Mouse (Mus musculus) kidney, adult 2 months (tissue): ENCODE measurements around the gene Grin3b. TPM values are rescaled to one million over a fixed set of nuclear protein-coding genes. Genes with fewer than 3 reads are reported as not detected.

Experiments used
- DNase-seq: peaks from one replicate; pipeline ENCODE4 v3.0.0; 2021
- H3K27ac ChIP-seq: fragments of 200-500 bp; 2 replicates; pipeline ENCODE4 v1.5.1; 2012; ENCODE audit warnings: low read depth, low read length, control low read depth, inconsistent platforms; ENCODE audit not compliant: insufficient read depth
- H3K27me3 ChIP-seq: fragments of 200-500 bp; replicated peaks from 2 replicates; pipeline ENCODE4 v1.6.1; 2012; ENCODE audit warnings: mild to moderate bottlenecking, moderate library complexity, low read length, inconsistent platforms; ENCODE audit not compliant: control insufficient read depth, insufficient read depth
- H3K36me3 ChIP-seq: fragments of 200-500 bp; 2 replicates; pipeline ENCODE4 v1.6.1; 2012; ENCODE audit warnings: mild to moderate bottlenecking, moderate library complexity, low read length, inconsistent platforms; ENCODE audit not compliant: control insufficient read depth, insufficient read depth
- H3K4me1 ChIP-seq: fragments of 200-500 bp; 2 replicates; pipeline ENCODE4 v1.6.1; 2011; ENCODE audit warnings: low read length; ENCODE audit not compliant: control insufficient read depth, insufficient read depth
- H3K4me3 ChIP-seq: fragments of 200-500 bp; 2 replicates; pipeline ENCODE4 v1.5.1; 2011; ENCODE audit warnings: mild to moderate bottlenecking, low read depth, low read length, control low read depth; ENCODE audit not compliant: insufficient read depth
- CTCF ChIP-seq: fragments of 200-500 bp; conservative IDR thresholded peaks from 2 replicates; pipeline ENCODE4 v1.5.1; 2011; ENCODE audit warnings: low read depth, mild to moderate bottlenecking, control low read depth, low read length, moderate library complexity, mixed read lengths; ENCODE audit not compliant: insufficient read depth, insufficient read length
- POLR2A ChIP-seq: fragments of 200-500 bp; IDR thresholded peaks from one replicate; pipeline ENCODE4 v1.6.1; 2011; ENCODE audit warnings: low read depth, low read length, control low read depth
- WGBS: fragments of 180-500 bp; shearing (Covaris S2); methylation state at CpG from one replicate; pipeline ENCODE4 v1.1.7; 2018; 5-methylcytosine and 5-hydroxymethylcytosine counted together
- polyA plus RNA-seq: library from polyadenylated mRNA; depleted of rRNA; stranded (reverse); fragments of >200 nt; gene quantifications from 2 replicates; pipeline ENCODE4 v1.2.3, GENCODE M21; 2012

Gene Grin3b
- polyA plus RNA-seq, 1 experiment: 1.6 TPM

DNA sequence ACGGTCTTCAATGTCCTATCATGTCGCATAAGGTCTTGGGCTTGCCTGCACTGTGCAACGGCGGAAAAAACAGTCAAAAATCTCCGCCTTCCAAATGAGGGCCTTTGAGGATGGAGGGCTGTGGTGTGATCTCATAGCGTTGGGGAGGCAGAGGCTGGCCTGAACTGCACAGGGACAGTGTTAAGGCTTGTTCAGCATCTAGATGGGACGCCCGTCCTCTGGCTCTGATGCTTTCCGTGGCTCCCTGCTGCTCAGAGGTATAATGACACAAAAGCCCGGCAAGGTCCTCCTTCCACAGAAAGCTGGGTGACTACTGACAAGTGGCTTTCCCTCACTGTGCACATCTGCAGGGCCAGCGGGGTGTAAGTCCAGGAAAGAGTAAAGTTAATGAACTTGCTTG, 49.7 kb downstream of the Grin3b start:
- Histone ChIP-seq H3K36me3 (no peaks in the 10 kb centered on the region), H3K4me3 (no peak overlapping the region), H3K27me3 (no peaks in the 10 kb centered on the region), H3K27ac (no peak overlapping the region), H3K4me1 (no peaks in the 10 kb centered on the region)
- WGBS: 63% methylated on average over 11 of the region's 11 CpGs
- TF ChIP-seq CTCF (no peak), POLR2A (no peak)
- no peak for DNase-seq

DNA sequence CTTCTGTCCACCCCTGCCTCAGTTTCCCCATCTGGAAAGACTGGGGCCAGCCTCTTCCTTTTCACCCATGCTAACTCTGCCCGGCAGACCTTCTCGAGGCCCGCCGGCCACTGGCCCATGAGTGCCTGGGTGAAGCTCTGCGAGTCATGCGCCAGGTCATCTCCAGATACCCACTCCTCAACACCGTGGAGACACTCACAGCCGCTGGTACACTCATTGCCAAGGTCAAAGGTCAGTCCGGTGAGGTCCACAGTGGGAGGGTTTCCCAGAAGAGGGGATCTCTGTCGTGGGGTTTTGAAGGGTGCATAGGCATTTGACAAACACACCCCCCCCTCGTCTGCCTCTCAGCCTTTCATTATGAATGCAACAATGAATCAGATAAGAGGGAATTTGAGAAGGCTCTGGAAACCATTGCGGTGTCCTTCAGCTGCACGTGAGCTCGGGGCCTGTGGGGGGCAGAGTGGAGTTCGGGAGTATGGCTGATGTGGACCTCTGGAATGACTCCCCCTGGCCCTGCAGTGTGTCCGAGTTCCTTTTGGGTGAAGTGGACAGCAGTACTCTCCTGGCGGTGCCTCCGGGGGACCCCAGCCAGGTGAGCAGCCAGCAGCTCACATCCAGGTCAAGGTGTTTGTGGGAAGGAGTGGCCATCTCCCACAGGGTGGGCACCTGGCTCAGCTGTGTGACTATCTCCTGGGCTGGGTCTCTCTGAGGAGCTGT, 50.2 kb downstream of the Grin3b start:
- H3K4me1 ChIP-seq: no peaks in the 10 kb centered on the region
- no peak for DNase-seq

DNA sequence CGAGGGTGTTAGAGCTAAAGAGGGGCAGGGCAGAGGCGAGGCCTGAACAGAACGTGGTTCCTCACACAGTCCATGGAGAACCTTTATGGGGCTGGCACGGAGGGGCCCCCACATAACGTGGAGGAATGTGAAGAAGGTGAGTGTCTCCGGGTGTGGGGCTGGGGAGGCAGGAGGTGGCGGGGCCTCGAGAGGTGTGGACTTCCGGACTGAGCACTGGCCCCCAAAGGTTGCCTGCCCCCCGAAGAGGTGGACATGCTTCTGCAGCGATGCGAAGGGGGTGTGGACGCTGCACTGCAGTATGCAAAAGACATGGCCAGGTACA, 50.8 kb downstream of the Grin3b start:
- no peak overlapping the region for H3K4me3 ChIP-seq
- DNase-seq: no peak
- no peak for TF ChIP-seq CTCF
- TF ChIP-seq POLR2A: no peak
- H3K27me3 ChIP-seq: no peaks in the 10 kb centered on the region
- no peaks in the 10 kb centered on the region for H3K36me3 ChIP-seq
- no peaks in the 10 kb centered on the region for H3K4me1 ChIP-seq
- WGBS: 91% methylated on average over 13 of the region's 13 CpGs
- no peak overlapping the region for H3K27ac ChIP-seq

More for the DNA sequence above, 50.2 kb downstream of the Grin3b start:
- H3K4me3 ChIP-seq: no peak overlapping the region
- H3K27ac ChIP-seq: no peak overlapping the region
- WGBS: 81% methylated on average over 18 of the region's 18 CpGs
- TF ChIP-seq POLR2A (no peak), CTCF (0 out of 2 replicates have a peak, but pooled peaks have one; percentile 9)
- H3K27me3 ChIP-seq: no peaks in the 10 kb centered on the region
- H3K36me3 ChIP-seq: no peaks in the 10 kb centered on the region

DNA sequence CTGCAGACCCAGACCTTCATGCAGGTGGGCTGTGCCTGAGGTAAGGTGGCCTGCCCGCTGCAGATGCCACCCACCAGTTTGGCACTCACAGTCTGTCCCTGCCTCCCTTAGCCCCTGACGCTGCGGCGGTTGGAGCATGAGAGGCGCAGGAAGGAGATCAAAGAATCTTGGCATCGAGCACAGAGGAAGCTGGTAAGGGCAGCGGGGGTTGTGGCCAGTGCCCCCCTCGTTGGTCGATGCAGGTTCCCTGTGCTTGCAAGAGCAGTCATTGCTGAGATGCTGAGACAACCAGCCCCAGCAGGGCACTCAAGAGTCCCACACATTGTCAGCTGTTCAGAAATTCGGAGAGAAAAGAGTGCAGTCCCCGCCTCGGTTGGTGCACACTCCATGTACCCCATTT, 51.6 kb downstream of the Grin3b start:
- no peak for DNase-seq
- Histone ChIP-seq H3K4me1 (no peaks in the 10 kb centered on the region), H3K27me3 (no peaks in the 10 kb centered on the region), H3K4me3 (no peak overlapping the region), H3K36me3 (no peaks in the 10 kb centered on the region), H3K27ac (no peak overlapping the region)
- 67% methylated on average over 12 of the region's 12 CpGs for WGBS
- TF ChIP-seq CTCF: no peak
- no peak for TF ChIP-seq POLR2A

DNA sequence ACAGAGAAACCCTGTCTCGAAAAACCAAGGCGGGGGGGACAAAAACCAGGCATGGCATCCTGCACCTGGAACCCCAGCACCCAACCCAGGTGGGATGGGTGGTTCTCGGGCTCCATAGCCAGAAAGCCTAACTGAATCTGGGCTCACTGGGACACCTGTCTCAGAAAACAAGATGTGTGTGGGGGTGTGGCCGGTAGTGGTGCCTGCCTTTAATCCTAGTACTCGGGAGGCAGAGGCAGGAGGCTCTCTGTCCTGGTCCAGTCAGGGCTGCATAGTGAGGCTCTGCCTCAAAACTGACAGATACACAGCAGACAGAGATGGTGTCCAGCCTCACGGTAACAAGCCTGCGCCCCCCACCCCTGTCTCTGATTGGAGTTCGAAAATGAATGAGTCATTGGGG, 52.3 kb downstream of the Grin3b start:
- H3K27ac ChIP-seq: no peak overlapping the region
- H3K27me3 ChIP-seq: no peaks in the 10 kb centered on the region
- no peak for DNase-seq
- TF ChIP-seq CTCF (no peak), POLR2A (no peak)
- no peaks in the 10 kb centered on the region for H3K4me1 ChIP-seq
- WGBS: 97% methylated on average over 8 of the region's 8 CpGs
- H3K4me3 ChIP-seq: no peak overlapping the region
- H3K36me3 ChIP-seq: no peaks in the 10 kb centered on the region

DNA sequence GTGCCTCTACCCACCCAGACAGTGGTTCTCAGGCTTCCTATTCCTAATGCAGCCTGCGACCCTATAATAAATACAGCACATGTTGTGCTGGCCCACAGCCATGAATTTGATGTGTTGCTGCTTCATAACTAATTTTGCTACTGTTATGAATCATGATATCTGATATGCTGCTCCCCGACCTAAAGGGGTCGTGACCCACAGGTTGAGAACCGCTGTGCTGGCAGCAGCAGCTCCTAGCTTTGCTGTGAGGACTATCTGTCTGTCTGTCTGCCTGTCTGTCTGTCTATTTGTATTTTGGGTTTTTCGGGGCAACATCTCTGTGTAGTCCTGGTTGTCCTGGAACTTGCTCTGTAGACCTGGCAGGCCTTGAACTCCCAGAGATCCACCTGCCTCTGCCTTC, 53.2 kb downstream of the Grin3b start:
- Histone ChIP-seq H3K27ac (no peak overlapping the region), H3K36me3 (no peaks in the 10 kb centered on the region), H3K4me1 (no peaks in the 10 kb centered on the region), H3K27me3 (no peaks in the 10 kb centered on the region), H3K4me3 (no peak overlapping the region)
- no peak for DNase-seq
- TF ChIP-seq CTCF: no peak
- no peak for TF ChIP-seq POLR2A
- 62% methylated on average over 5 of the region's 5 CpGs for WGBS

DNA sequence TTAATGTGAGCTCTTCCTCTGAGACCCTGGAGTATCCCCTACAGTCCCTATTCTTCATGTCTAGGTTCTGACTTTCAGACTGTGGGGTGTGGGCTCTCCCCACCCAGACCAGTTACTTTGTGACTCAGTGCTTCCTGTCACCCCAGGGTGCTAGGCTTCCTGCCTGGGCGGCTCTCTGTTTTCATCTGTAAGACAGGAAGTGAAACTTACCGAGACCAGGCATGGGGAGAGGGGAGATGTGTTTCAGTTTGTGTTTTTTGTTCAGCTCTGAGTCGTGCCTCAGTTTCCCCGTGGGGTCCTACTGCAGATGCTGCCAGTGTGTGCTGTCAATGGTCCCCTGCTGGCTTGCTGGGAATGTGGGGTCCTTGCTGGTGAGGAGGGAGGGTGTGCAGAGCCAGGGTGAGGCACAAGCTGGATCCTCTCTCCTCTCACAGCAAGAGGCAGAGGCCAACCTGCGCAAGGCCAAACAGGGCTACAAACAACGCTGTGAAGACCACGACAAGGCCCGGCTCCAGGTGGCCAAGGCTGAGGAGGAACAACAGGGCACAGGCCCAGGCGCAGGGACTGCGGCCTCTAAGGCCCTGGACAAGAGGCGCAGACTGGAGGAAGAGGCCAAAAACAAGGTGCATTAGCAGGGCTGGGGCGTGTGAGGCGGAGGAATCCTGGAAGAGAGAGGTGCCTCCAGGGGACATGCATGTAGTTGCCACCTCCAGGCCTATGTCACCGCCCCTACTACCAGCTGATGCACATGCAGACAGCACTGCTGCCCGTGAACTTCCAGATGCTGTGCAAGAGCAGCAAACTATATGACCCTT, 53.9 kb downstream of the Grin3b start:
- TF ChIP-seq POLR2A (no peak), CTCF (no peak)
- no peaks in the 10 kb centered on the region for H3K4me1 ChIP-seq
- DNase-seq: peak; percentile 27
- H3K36me3 ChIP-seq: no peaks in the 10 kb centered on the region
- H3K27ac ChIP-seq: no peak overlapping the region
- no peaks in the 10 kb centered on the region for H3K27me3 ChIP-seq
- WGBS: 82% methylated on average over 15 of the region's 15 CpGs
- H3K4me3 ChIP-seq: no peak overlapping the region
